Mouse (Mus musculus): ENCODE measurements around the gene Klhl25. TPM values are rescaled to one million over a fixed set of nuclear protein-coding genes. Genes with fewer than 3 reads are reported as not detected.
"Not testable (repeated sequence)": the region's sequence is repeated elsewhere in the genome, so short reads cannot be mapped to it uniquely, and the experiment has no call there.

The Klhl25 gene
- total RNA-seq, 2 experiments from 2014 or later, result 4.0 to 4.6 TPM

- no peak for TF ChIP-seq CTCF (IDR thresholded peaks at IDR 0.05)
- intact Hi-C loops (cut with DNase I), result no loop called here
- Histone ChIP-seq H3K4me3 (no peak overlapping the region), H3K27ac (no peak overlapping the region)
- DNase-seq, result no peak
These were observed 44.6 kb downstream of the Klhl25 start for GRCm38 (mm10) chr7:75892737-75893136.

- no peak overlapping the region for H3K4me3 ChIP-seq
- peak; percentile 67 for DNase-seq
- intact Hi-C loops (cut with DNase I), result no loop called here
- H3K27ac ChIP-seq, result 0 out of 2 replicates have a peak overlapping the region, but pooled peaks have one; percentile 28
- no peak for TF ChIP-seq CTCF (IDR thresholded peaks at IDR 0.05)
These were observed 45.6 kb downstream of the Klhl25 start for GRCm38 (mm10) chr7:75893709-75894108.

GRCm38 (mm10) chr7:75897041-75897440, 48.9 kb downstream of the Klhl25 start:
- DNase-seq, result no peak
- intact Hi-C loops (cut with DNase I), result no loop called here
- no peak for TF ChIP-seq CTCF (IDR thresholded peaks at IDR 0.05)
- no peak overlapping the region for H3K27ac ChIP-seq
- no peak overlapping the region for H3K4me3 ChIP-seq

GRCm38 (mm10) chr7:75899102-75899501, 51.0 kb downstream of the Klhl25 start:
- intact Hi-C loops (cut with DNase I), result no loop called here
- DNase-seq, result no peak
- TF ChIP-seq CTCF (IDR thresholded peaks at IDR 0.05), result no peak
- no peak overlapping the region for H3K4me3 ChIP-seq
- H3K27ac ChIP-seq, result no peak overlapping the region

- TF ChIP-seq CTCF (IDR thresholded peaks at IDR 0.05), result no peak
- H3K27ac ChIP-seq, result no peak overlapping the region
- intact Hi-C loops (cut with DNase I), result no loop called here
- DNase-seq, result no peak
- H3K4me3 ChIP-seq, result no peak overlapping the region
These were observed 51.4 kb downstream of the Klhl25 start for GRCm38 (mm10) chr7:75899517-75899916.

- no peak overlapping the region for H3K27ac ChIP-seq
- no peak for DNase-seq
- TF ChIP-seq CTCF (IDR thresholded peaks at IDR 0.05), result no peak
- intact Hi-C loops (cut with DNase I), result no loop called here
- H3K4me3 ChIP-seq, result no peak overlapping the region
These were observed 51.8 kb downstream of the Klhl25 start for GRCm38 (mm10) chr7:75899954-75900353.

GRCm38 (mm10) chr7:75905145-75905544, 57.0 kb downstream of the Klhl25 start:
- no peak for DNase-seq
- Histone ChIP-seq H3K27ac (no peak overlapping the region), H3K4me3 (no peak overlapping the region)
- intact Hi-C loops (cut with DNase I), result no loop called here
- no peak for TF ChIP-seq CTCF (IDR thresholded peaks at IDR 0.05)

GRCm38 (mm10) chr7:75910035-75910651, 62.0 kb downstream of the Klhl25 start:
- peak; percentile 72 for TF ChIP-seq CTCF (IDR thresholded peaks at IDR 0.05)
- Histone ChIP-seq H3K27ac (no peak overlapping the region), H3K4me3 (peak overlapping the region; percentile 47)
- DNase-seq, result peak; percentile 35
- intact Hi-C loops (cut with DNase I), result loop anchor here (5.0 to 10.0 kb wide), 2 partner anchors 375 to 1032 kb away; no protein-coding TSS in a partner anchor

GRCm38 (mm10) chr7:75910652-75911035, 62.5 kb downstream of the Klhl25 start:
- no peak for DNase-seq
- no peak for TF ChIP-seq CTCF (IDR thresholded peaks at IDR 0.05)
- no peak overlapping the region for H3K27ac ChIP-seq
- intact Hi-C loops (cut with DNase I), result loop anchor here (5.0 to 10.0 kb wide), 2 partner anchors 374 to 1032 kb away; no protein-coding TSS in a partner anchor
- H3K4me3 ChIP-seq, result no peak overlapping the region

- Histone ChIP-seq H3K27ac (no peak overlapping the region), H3K4me3 (no peak overlapping the region)
- TF ChIP-seq CTCF (IDR thresholded peaks at IDR 0.05), result peak; percentile 94
- intact Hi-C loops (cut with DNase I), result loop anchor here (5.0 to 10.0 kb wide), 2 partner anchors 371 to 1028 kb away; no protein-coding TSS in a partner anchor
- DNase-seq, result peak; percentile 85
These were observed 65.8 kb downstream of the Klhl25 start for GRCm38 (mm10) chr7:75913952-75914351.

- not testable (repeated sequence) for H3K27ac ChIP-seq, H3K4me3 ChIP-seq, DNase-seq
- intact Hi-C loops (cut with DNase I), result loop anchor here (10.0 kb wide), 1 partner anchor 369 kb away; no protein-coding TSS in a partner anchor
These were observed 67.4 kb downstream of the Klhl25 start for GRCm38 (mm10) chr7:75915550-75915949.

- no peak for TF ChIP-seq CTCF (IDR thresholded peaks at IDR 0.05)
- H3K27ac ChIP-seq, result no peak overlapping the region; the same call in 1 of the 2 replicates
- peak; percentile 38 for DNase-seq
- no peak overlapping the region for H3K4me3 ChIP-seq
- intact Hi-C loops (cut with DNase I), result loop anchor here (10.0 kb wide), 1 partner anchor 367 kb away; no protein-coding TSS in a partner anchor
These were observed 69.6 kb downstream of the Klhl25 start for GRCm38 (mm10) chr7:75917662-75918061.

GRCm38 (mm10) chr7:75919745-75920144, 71.6 kb downstream of the Klhl25 start:
- H3K27ac ChIP-seq, H3K4me3 ChIP-seq, DNase-seq: not testable (repeated sequence)
- intact Hi-C loops (cut with DNase I), result loop anchor here (10.0 kb wide), 2 partner anchors 305 to 365 kb away; partner anchors contain the start of gene Agbl1

All from gastrocnemius, adult 2 months (tissue).